Mouse (Mus musculus) left cerebral cortex, adult 2 months (tissue): ENCODE measurements around the gene Sos1. TPM values are rescaled to one million over a fixed set of nuclear protein-coding genes. Genes with fewer than 3 reads are reported as not detected.

Source experiments
- DNase-seq, 2 experiments: peaks; one replicate each; pipeline ENCODE4 v3.0.0; 2021 to 2022; ENCODE audit warnings: low spot score in 2 of 2, mixed read lengths in 1 of 2; ENCODE audit errors: extremely low spot score in 1 of 2
- H3K27ac ChIP-seq: fragments of 200-600 bp; 2 replicates; pipeline ENCODE4 v1.8.1; 2022
- H3K4me3 ChIP-seq: fragments of 200-600 bp; 2 replicates; pipeline ENCODE4 v1.8.1; 2022
- CTCF ChIP-seq: fragments of 200-600 bp; IDR thresholded peaks from 2 replicates; pipeline ENCODE4 v1.8.1; 2022; ENCODE audit warnings: antibody characterized with exemption, mild to moderate bottlenecking, moderate library complexity
- intact Hi-C: fragments of 180-260 bp; cut with DNase I; formaldehyde crosslinking; loops from one replicate; pipeline ENCODE4 v1.15.1; 2025
- total RNA-seq, 2 experiments: library from RNA; stranded (reverse); gene quantifications; 2 replicates each; pipeline ENCODE4 v1.2.3; 2021

The Sos1 gene
- total RNA-seq, 2 experiments from 2014 or later: 33.0 to 36.6 TPM

GRCm38 (mm10) chr17:80509494-80510458 is 29.5 kb upstream of the Sos1 start:
- Histone ChIP-seq H3K4me3 (no peak overlapping the region), H3K27ac (no peak overlapping the region)
- DNase-seq: no peak
- intact Hi-C loops: no loop called here
- TF ChIP-seq CTCF: no peak

DNA sequence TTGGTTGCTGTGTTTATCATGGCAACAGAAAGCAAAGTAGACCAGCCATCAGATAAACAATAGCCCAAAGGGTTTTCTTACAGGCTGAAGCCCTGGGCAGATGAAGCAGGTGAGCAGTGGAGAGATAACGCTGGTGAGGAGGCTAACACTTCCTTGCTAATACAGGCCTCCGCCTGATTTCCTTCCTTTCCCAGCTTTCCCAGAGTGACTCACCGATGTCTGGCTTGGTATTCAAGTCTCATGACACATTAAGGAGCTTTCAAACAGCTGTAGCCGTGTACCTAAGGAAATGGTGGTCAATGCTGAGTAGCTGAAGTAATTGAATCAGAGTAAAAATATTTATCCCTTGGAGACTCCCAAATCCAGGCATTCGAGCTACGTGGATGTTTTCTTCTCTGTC is 25.5 kb upstream of the Sos1 start:
- Histone ChIP-seq H3K27ac (no peak overlapping the region), H3K4me3 (no peak overlapping the region)
- no peak for TF ChIP-seq CTCF
- no peak for DNase-seq
- intact Hi-C loops: no loop called here

DNA sequence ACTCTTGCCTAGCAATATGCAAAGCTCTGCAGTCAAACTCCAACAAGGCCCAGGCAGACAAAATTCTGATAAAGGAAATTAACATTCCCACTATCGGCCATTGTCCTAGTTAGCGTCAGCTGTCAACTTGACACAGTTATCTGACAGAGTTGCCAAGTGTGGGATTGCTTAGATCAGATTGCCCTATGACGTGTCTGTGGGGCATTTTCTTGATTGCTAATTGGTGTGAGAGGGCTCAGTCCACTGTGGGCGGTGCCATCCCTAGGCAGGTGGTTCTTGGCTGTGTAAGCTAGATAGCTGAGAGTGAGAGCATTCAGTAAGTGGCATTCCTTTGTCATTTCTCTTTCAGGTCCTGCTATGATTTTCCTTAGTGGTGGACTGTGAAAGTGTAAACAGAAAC is 25.1 kb upstream of the Sos1 start:
- intact Hi-C loops: no loop called here
- Histone ChIP-seq H3K27ac (no peak overlapping the region), H3K4me3 (no peak overlapping the region)
- DNase-seq: no peak
- no peak for TF ChIP-seq CTCF

DNA sequence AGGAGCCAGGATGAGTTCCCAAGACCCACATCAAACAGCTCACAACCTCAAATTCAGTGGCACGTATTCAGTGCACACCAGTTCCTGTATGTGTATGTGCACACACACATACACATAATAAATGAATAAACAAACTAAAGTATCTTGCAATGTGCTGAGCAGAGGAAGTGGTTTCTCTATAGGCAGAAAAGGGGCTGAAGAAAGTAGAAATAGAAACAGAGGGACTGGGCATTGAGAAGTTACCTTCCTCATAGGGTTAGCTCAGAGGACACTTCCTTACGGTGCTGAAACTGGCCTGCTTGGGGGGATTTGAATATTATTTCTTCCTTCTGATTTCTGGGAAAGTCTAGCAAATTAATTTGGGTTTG is 21.5 kb upstream of the Sos1 start:
- H3K27ac ChIP-seq: no peak overlapping the region
- DNase-seq: no peak
- no peak for TF ChIP-seq CTCF
- H3K4me3 ChIP-seq: no peak overlapping the region
- intact Hi-C loops: no loop called here

- H3K27ac ChIP-seq: no peak overlapping the region
- DNase-seq: no peak
- intact Hi-C loops: no loop called here
- no peak for TF ChIP-seq CTCF
- H3K4me3 ChIP-seq: no peak overlapping the region
These were observed 21.0 kb upstream of the Sos1 start for GRCm38 (mm10) chr17:80501037-80501804.

DNA sequence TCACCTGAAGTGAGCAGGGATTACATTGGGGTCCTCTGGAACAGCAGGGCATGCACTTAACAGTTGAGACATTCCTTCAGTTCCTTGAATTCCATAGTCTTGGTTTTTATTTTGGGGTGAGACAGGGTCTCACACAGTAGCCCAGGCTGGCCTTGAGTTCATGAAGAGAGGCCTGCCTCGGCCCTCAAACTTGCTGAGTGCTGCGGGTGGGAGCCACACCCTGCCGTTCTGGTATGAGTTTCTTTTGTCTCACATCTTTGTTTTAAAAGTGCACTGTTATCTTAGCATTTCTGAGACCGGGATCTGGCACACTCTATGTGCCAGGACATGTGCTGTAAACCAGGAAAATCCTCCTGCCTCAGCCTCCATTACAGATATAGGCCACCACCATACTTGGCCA is 19.8 kb upstream of the Sos1 start:
- no peak for DNase-seq
- TF ChIP-seq CTCF: no peak
- Histone ChIP-seq H3K27ac (no peak overlapping the region), H3K4me3 (no peak overlapping the region)
- intact Hi-C loops: no loop called here

GRCm38 (mm10) chr17:80498600-80499268 is 18.5 kb upstream of the Sos1 start:
- no peak for TF ChIP-seq CTCF
- Histone ChIP-seq H3K4me3 (no peak overlapping the region), H3K27ac (no peak overlapping the region)
- DNase-seq: no peak
- intact Hi-C loops: no loop called here

- no peak for DNase-seq
- TF ChIP-seq CTCF: no peak
- no peak overlapping the region for H3K27ac ChIP-seq
These were observed 16.9 kb upstream of the Sos1 start for GRCm38 (mm10) chr17:80497183-80497601.

DNA sequence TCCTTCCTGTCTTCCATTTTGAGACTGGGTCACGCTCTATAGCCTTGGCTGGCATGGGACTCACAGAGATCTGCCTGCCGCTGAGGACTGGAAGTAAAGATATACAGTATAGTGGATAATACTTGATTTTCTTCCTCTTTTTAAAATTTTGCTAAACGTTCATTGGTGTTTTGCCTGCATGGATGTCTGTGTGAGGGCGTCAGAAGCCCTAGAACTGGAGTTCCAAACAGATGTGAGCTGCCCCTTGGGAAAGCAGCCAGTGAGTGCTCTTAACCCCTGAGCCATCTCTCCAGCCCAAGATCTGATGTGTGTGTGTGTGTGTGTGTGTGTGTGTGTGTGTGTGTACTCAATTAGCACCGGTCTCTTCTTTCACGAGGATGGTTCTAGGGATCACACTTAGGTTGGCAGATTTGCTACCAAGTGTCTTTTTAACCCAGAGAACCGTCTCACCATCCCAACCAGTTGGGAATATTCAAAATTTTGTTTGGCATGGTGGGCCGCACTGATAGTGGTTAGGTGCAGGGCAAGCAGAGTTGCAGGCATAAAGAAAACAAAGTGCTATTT is 16.4 kb upstream of the Sos1 start:
- no peak for TF ChIP-seq CTCF
- intact Hi-C loops: no loop called here
- no peak overlapping the region for H3K27ac ChIP-seq
- no peak for DNase-seq
- no peak overlapping the region for H3K4me3 ChIP-seq

More at GRCm38 (mm10) chr17:80497183-80497601, 16.9 kb upstream of the Sos1 start:
- intact Hi-C loops: no loop called here
- no peak overlapping the region for H3K4me3 ChIP-seq

- intact Hi-C loops: no loop called here
- no peak overlapping the region for H3K27ac ChIP-seq
- TF ChIP-seq CTCF: no peak
- no peak overlapping the region for H3K4me3 ChIP-seq
- DNase-seq: peak in 1 of 2 experiments; percentile 11
These were observed 15.9 kb upstream of the Sos1 start for GRCm38 (mm10) chr17:80496185-80496584.

DNA sequence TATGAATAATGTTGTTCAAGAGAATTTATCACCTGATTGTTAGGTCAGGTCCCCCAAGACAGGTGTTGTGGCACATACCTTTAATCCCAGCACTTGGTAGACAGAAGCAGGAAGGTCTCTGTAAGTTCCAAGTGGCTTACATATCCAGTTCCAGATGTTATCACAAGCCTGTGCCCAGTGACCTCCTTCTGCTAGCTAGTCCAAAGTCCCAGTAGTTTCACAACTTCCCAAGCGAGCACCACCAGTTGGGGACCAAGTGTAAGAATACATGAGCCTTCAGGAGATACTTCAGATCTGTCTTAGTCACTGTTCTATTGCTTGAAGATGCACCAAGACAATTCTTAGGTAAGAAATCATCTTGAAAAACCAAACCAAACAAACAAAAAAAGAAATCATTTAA is 13.6 kb upstream of the Sos1 start:
- intact Hi-C loops: no loop called here
- TF ChIP-seq CTCF: no peak

More for the DNA sequence above, 13.6 kb upstream of the Sos1 start:
- Histone ChIP-seq H3K27ac (no peak overlapping the region), H3K4me3 (no peak overlapping the region)
- DNase-seq: no peak
